Mouse (Mus musculus) cerebellum, adult 9-11 months (tissue): Measurements from ENCODE around the gene Ndufaf8.
A peak's percentile ranks its signal among the peaks of the same experiment; 100 is the strongest.

Experiments
- DNase-seq: peaks from one replicate; pipeline ENCODE4 v3.0.0; 2022

Ndufaf8 gene

GRCm38 (mm10) chr11:120098588-120099511 is at the start of gene Ndufaf8, which contains the start of gene Tepsin:
Ndufaf8 (plus strand) TSS chr11:120098928.
Tepsin (minus strand) TSS chr11:120098731.
- DNase-seq: peak; percentile 99

- DNase-seq: peak; percentile 67
Observed at GRCm38 (mm10) chr11:120049067-120049466, 49.7 kb upstream of the Ndufaf8 start.

GRCm38 (mm10) chr11:120051124-120051811 is 47.5 kb upstream of the Ndufaf8 start:
- DNase-seq: peak; percentile 74

GRCm38 (mm10) chr11:120052274-120052673 is 46.5 kb upstream of the Ndufaf8 start:
- DNase-seq: peak; percentile 46

- no peak for DNase-seq
Observed at GRCm38 (mm10) chr11:120053846-120054245, 44.9 kb upstream of the Ndufaf8 start.

GRCm38 (mm10) chr11:120055953-120056732 is 42.6 kb upstream of the Ndufaf8 start:
- DNase-seq: peak; percentile 82

GRCm38 (mm10) chr11:120060634-120061033 is 38.1 kb upstream of the Ndufaf8 start:
- no peak for DNase-seq

GRCm38 (mm10) chr11:120063326-120063725 is 35.4 kb upstream of the Ndufaf8 start:
- DNase-seq: no peak

- no peak for DNase-seq
Observed at GRCm38 (mm10) chr11:120064006-120064667, 34.6 kb upstream of the Ndufaf8 start.

- DNase-seq: no peak
Observed at GRCm38 (mm10) chr11:120064668-120065040, 34.1 kb upstream of the Ndufaf8 start.

- DNase-seq: peak; percentile 76
Observed at GRCm38 (mm10) chr11:120065291-120065690, 33.4 kb upstream of the Ndufaf8 start.

GRCm38 (mm10) chr11:120067834-120068233 is 30.9 kb upstream of the Ndufaf8 start:
- DNase-seq: peak; percentile 39

- DNase-seq: no peak
Observed at GRCm38 (mm10) chr11:120069261-120069660, 29.5 kb upstream of the Ndufaf8 start.

- DNase-seq: no peak
Observed at GRCm38 (mm10) chr11:120070286-120070930, 28.3 kb upstream of the Ndufaf8 start.

GRCm38 (mm10) chr11:120071065-120071464 is 27.7 kb upstream of the Ndufaf8 start:
- DNase-seq: no peak

GRCm38 (mm10) chr11:120071731-120072320 is 26.9 kb upstream of the Ndufaf8 start:
- no peak for DNase-seq

- DNase-seq: no peak
Observed at GRCm38 (mm10) chr11:120072986-120073647, 25.6 kb upstream of the Ndufaf8 start.

GRCm38 (mm10) chr11:120076191-120076590 is 22.5 kb upstream of the Ndufaf8 start:
- DNase-seq: no peak

GRCm38 (mm10) chr11:120080282-120080681 is 18.4 kb upstream of the Ndufaf8 start:
- DNase-seq: no peak

- DNase-seq: peak; percentile 79
Observed at GRCm38 (mm10) chr11:120085891-120086627, 12.7 kb upstream of the Ndufaf8 start.
